Mouse (Mus musculus) MEL (cell line): ENCODE measurements around the gene Tbc1d17. TPM values are rescaled to one million over a fixed set of nuclear protein-coding genes. Genes with fewer than 3 reads are reported as not detected.

Experiments used
- DNase-seq: peaks from one replicate; pipeline ENCODE4 v3.0.0; 2011; ENCODE audit warnings: low read depth, low spot score
- H3K27ac ChIP-seq: 2 replicates; pipeline ENCODE4 v1.5.1; 2012; ENCODE audit warnings: low read depth, mild to moderate bottlenecking, control low read depth, low read length, moderate library complexity; ENCODE audit not compliant: control insufficient read depth
- H3K27me3 ChIP-seq, 2 experiments: fragments of 150-350 bp in 1 of 2; sonication (generic) in 1 of 2; 2 replicates each; pipeline ENCODE4 v1.6.1; 2012; ENCODE audit warnings: low read length in 2 of 2, mild to moderate bottlenecking in 2 of 2, improper control_type of control experiment in 1 of 2, moderate library complexity in 1 of 2; ENCODE audit not compliant: insufficient read depth in 2 of 2, control insufficient read depth in 1 of 2
- H3K36me3 ChIP-seq, 2 experiments: 2 replicates each; pipeline ENCODE4 v1.6.1; 2012 to 2014; ENCODE audit warnings: low read length in 2 of 2, improper control_type of control experiment in 1 of 2, inconsistent platforms in 1 of 2, mild to moderate bottlenecking in 1 of 2; ENCODE audit not compliant: insufficient read depth in 2 of 2, control insufficient read depth in 1 of 2
- H3K4me1 ChIP-seq, 2 experiments: fragments of 150-350 bp in 1 of 2; sonication (generic) in 1 of 2; 2 replicates each; pipeline ENCODE4 v1.6.1; 2012; ENCODE audit warnings: low read length in 2 of 2, improper control_type of control experiment in 1 of 2, mild to moderate bottlenecking in 1 of 2; ENCODE audit not compliant: insufficient read depth in 2 of 2, control insufficient read depth in 1 of 2
- H3K4me3 ChIP-seq, 2 experiments: fragments of 150-350 bp in 1 of 2; sonication (generic) in 1 of 2; 2 replicates each; pipeline ENCODE4 v1.5.1; 2012; ENCODE audit warnings: low read depth in 2 of 2, low read length in 2 of 2, mild to moderate bottlenecking in 2 of 2, moderate library complexity in 2 of 2, control low read depth in 1 of 2, improper control_type of control experiment in 1 of 2; ENCODE audit not compliant: control insufficient read depth in 1 of 2, insufficient read depth in 1 of 2
- H3K79me2 ChIP-seq: 2 replicates; pipeline ENCODE4 v1.6.1; 2012; ENCODE audit warnings: mild to moderate bottlenecking, low read length, moderate library complexity; ENCODE audit not compliant: control insufficient read depth, poor library complexity, insufficient read depth
- H3K9ac ChIP-seq: 2 replicates; pipeline ENCODE4 v1.6.1; 2012; ENCODE audit warnings: low read depth, mild to moderate bottlenecking, control low read depth, low read length, moderate library complexity; ENCODE audit not compliant: control insufficient read depth, poor library complexity, severe bottlenecking
- H3K9me3 ChIP-seq: fragments of 150-350 bp; sonication (generic); replicated peaks from 2 replicates; pipeline ENCODE4 v1.6.1; 2012; ENCODE audit warnings: mild to moderate bottlenecking, low read length, improper control_type of control experiment, moderate library complexity; ENCODE audit not compliant: insufficient read depth
- CHD1 ChIP-seq: IDR thresholded peaks from 2 replicates; pipeline ENCODE4 v1.6.1; 2012; ENCODE audit warnings: low read depth, mild to moderate bottlenecking, inconsistent platforms, low read length, improper control_type of control experiment
- E2F4 ChIP-seq: IDR thresholded peaks from 2 replicates; pipeline ENCODE4 v1.6.1; 2011; ENCODE audit warnings: low read depth, low read length, improper control_type of control experiment, borderline replicate concordance
- ELF1 ChIP-seq: IDR thresholded peaks from 2 replicates; pipeline ENCODE4 v1.6.1; 2014; ENCODE audit warnings: low read depth, mild to moderate bottlenecking, inconsistent platforms, low read length, improper control_type of control experiment, moderate library complexity
- JUND ChIP-seq: IDR thresholded peaks from 2 replicates; pipeline ENCODE4 v1.6.1; 2011; ENCODE audit warnings: low read depth, mild to moderate bottlenecking, improper control_type of control experiment, low read length
- KAT2A ChIP-seq: conservative IDR thresholded peaks from 2 replicates; pipeline ENCODE4 v1.6.1; 2012; ENCODE audit warnings: low read depth, low read length, improper control_type of control experiment, inconsistent platforms
- MAZ ChIP-seq: IDR thresholded peaks from 2 replicates; pipeline ENCODE4 v1.6.1; 2012; ENCODE audit warnings: low read depth, mild to moderate bottlenecking, inconsistent platforms, low read length, improper control_type of control experiment
- MEF2A ChIP-seq: IDR thresholded peaks from 2 replicates; pipeline ENCODE4 v1.6.1; 2014; ENCODE audit warnings: low read depth, mild to moderate bottlenecking, inconsistent platforms, low read length, improper control_type of control experiment; ENCODE audit not compliant: poor library complexity, insufficient replicate concordance, severe bottlenecking; ENCODE audit errors: extremely low read depth
- MXI1 ChIP-seq: IDR thresholded peaks from 2 replicates; pipeline ENCODE4 v1.6.1; 2011; ENCODE audit warnings: mild to moderate bottlenecking, low read depth, low read length, improper control_type of control experiment
- MYC ChIP-seq: IDR thresholded peaks from 2 replicates; pipeline ENCODE4 v1.6.1; 2011; ENCODE audit warnings: low read depth, mild to moderate bottlenecking, low read length, improper control_type of control experiment, moderate library complexity
- NELFE ChIP-seq: IDR thresholded peaks from 2 replicates; pipeline ENCODE4 v1.6.1; 2011; ENCODE audit warnings: low read depth, low read length, improper control_type of control experiment
- POLR2AphosphoS2 ChIP-seq: IDR thresholded peaks from 2 replicates; pipeline ENCODE4 v1.6.1; 2011; ENCODE audit warnings: low read length, improper control_type of control experiment
- RCOR1 ChIP-seq: IDR thresholded peaks from 2 replicates; pipeline ENCODE4 v1.6.1; 2012; ENCODE audit warnings: low read depth, mild to moderate bottlenecking, inconsistent platforms, low read length, improper control_type of control experiment
- SIN3A ChIP-seq: IDR thresholded peaks from 2 replicates; pipeline ENCODE4 v1.6.1; 2012; ENCODE audit warnings: low read length, improper control_type of control experiment, inconsistent platforms
- SMC3 ChIP-seq: IDR thresholded peaks from 2 replicates; pipeline ENCODE4 v1.6.1; 2011; ENCODE audit warnings: low read depth, low read length, improper control_type of control experiment
- UBTF ChIP-seq: IDR thresholded peaks from 2 replicates; pipeline ENCODE4 v1.6.1; 2012; ENCODE audit warnings: low read depth, mild to moderate bottlenecking, inconsistent platforms, low read length, improper control_type of control experiment, moderate library complexity, borderline replicate concordance; ENCODE audit not compliant: insufficient read depth
- ZC3H11A ChIP-seq: IDR thresholded peaks from 2 replicates; pipeline ENCODE4 v1.6.1; 2012; ENCODE audit warnings: low read depth, mild to moderate bottlenecking, inconsistent platforms, low read length, improper control_type of control experiment
- ZMIZ1 ChIP-seq: IDR thresholded peaks from 2 replicates; pipeline ENCODE4 v1.6.1; 2012; ENCODE audit warnings: low read depth, mild to moderate bottlenecking, inconsistent platforms, low read length, improper control_type of control experiment, moderate library complexity
- ZNF384 ChIP-seq: IDR thresholded peaks from 2 replicates; pipeline ENCODE4 v1.6.1; 2012; ENCODE audit warnings: low read depth, mild to moderate bottlenecking, inconsistent platforms, low read length, improper control_type of control experiment
- polyA plus RNA-seq, 2 experiments: library from polyadenylated mRNA; stranded (reverse) in 1 of 2; unstranded in 1 of 2; fragments of >175 nt in 1 of 2; fragments of >200 nt in 1 of 2; gene quantifications; 2 replicates each; pipeline versions ENCODE4 v1.2.1 to v1.2.4; 2012; ENCODE audit warnings: low replicate concordance in 2 of 2, low read depth in 1 of 2; ENCODE audit not compliant: insufficient read length in 2 of 2, insufficient read depth in 1 of 2, missing spikeins in 1 of 2
- total RNA-seq: library from RNA; depleted of rRNA; stranded (reverse); fragments of 300-350 nt; gene quantifications from 2 replicates; pipeline ENCODE4 v1.2.3, GENCODE M21; 2012

Tbc1d17 gene
- total and polyA plus RNA-seq, 3 experiments = 16.7 to 29.5 TPM; not detected in 1

- Histone ChIP-seq H3K4me3 (no peak overlapping the region), H3K9ac (no peak overlapping the region), H3K36me3 (no peaks in the 10 kb centered on the region; a peak in 1 of 4 replicates)
- TF ChIP-seq SIN3A = no peak
- TF ChIP-seq MAZ = no peak
- TF ChIP-seq ZMIZ1 = no peak
- no peak for TF ChIP-seq SMC3
- no peak for TF ChIP-seq NELFE
- TF ChIP-seq UBTF = no peak
- no peak for TF ChIP-seq MYC
- no peak for TF ChIP-seq ZC3H11A
- no peak for TF ChIP-seq E2F4
- TF ChIP-seq POLR2AphosphoS2 = no peak
- TF ChIP-seq CHD1 = no peak
- no peak for TF ChIP-seq ZNF384
- no peak for TF ChIP-seq JUND
- TF ChIP-seq, all 39 proteins: peak for 0
- Histone ChIP-seq H3K9me3 (no peaks in the 10 kb centered on the region), H3K27me3 (no peaks in the 10 kb centered on the region), H3K79me2 (no peaks in the 10 kb centered on the region), H3K27ac (no peak overlapping the region), H3K4me1 (no peaks in the 10 kb centered on the region)
- DNase-seq = no peak
These were observed 12.3 kb downstream of the Tbc1d17 start for GRCm38 (mm10) chr7:44836423-44837053.

- H3K9me3 ChIP-seq = no peaks in the 10 kb centered on the region
- H3K27ac ChIP-seq = no peak overlapping the region
- no peak for DNase-seq
- no peaks in the 10 kb centered on the region for H3K4me1 ChIP-seq
- H3K9ac ChIP-seq = no peak overlapping the region
- no peaks in the 10 kb centered on the region for H3K27me3 ChIP-seq
- TF ChIP-seq MXI1 (no peak), JUND (no peak), MEF2A (no peak), ELF1 (no peak), POLR2AphosphoS2 (no peak), UBTF (no peak), ZNF384 (no peak), KAT2A (no peak), RCOR1 (no peak), CHD1 (no peak)
- H3K79me2 ChIP-seq = peaks cover 2% of the 10 kb centered on the region; the same call in 1 of the 2 replicates
- no peak overlapping the region for H3K4me3 ChIP-seq
- no peaks in the 10 kb centered on the region; a peak in 1 of 4 replicates for H3K36me3 ChIP-seq
These were observed 12.9 kb downstream of the Tbc1d17 start for GRCm38 (mm10) chr7:44836016-44836404.
